Mouse (Mus musculus) ES-CJ7 (cell line): ENCODE results near the gene Pitpnb.

ENCODE experiments used
- DNase-seq: peaks from one replicate; pipeline ENCODE4 v3.0.0; 2011; ENCODE audit warnings: low read depth, low spot score

Pitpnb gene

DNA sequence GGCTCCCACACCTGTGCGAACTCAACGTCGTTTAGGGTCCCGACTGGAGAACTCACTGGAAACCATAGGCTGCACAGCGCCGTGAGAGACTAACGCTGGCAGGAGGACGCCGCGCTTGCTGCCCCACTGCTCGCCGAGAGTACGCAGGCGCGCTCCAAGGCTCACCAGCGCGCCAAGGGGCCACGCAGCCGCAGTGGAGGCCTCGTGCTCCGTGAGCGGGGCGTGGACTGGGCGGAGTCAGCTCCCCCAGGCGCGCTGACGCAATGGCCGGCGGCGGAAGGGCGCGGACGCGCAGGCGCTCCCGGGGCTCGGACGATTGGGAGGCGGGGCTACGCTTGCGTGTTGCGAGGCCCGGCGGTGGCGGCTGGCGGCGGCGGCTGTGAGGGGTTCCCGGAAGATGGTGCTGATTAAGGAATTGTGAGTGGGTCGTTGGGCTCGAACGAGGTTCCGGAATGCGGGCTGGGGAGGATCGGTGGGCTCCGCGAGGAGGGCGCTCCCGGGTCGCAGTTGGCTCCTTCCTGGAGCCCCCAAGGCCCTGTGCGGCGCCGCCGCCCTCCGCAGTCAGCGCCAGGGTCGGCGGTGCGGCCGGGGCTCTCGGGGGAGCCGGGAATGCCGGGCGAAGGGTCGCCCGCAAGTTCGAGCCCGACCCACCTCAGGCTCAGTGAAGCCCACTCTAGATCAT lies at the start of gene Pitpnb:
Pitpnb (plus strand) TSS at position 347 of the 682 bp plus-strand sequence.
- DNase-seq, result peak; percentile 96

DNA sequence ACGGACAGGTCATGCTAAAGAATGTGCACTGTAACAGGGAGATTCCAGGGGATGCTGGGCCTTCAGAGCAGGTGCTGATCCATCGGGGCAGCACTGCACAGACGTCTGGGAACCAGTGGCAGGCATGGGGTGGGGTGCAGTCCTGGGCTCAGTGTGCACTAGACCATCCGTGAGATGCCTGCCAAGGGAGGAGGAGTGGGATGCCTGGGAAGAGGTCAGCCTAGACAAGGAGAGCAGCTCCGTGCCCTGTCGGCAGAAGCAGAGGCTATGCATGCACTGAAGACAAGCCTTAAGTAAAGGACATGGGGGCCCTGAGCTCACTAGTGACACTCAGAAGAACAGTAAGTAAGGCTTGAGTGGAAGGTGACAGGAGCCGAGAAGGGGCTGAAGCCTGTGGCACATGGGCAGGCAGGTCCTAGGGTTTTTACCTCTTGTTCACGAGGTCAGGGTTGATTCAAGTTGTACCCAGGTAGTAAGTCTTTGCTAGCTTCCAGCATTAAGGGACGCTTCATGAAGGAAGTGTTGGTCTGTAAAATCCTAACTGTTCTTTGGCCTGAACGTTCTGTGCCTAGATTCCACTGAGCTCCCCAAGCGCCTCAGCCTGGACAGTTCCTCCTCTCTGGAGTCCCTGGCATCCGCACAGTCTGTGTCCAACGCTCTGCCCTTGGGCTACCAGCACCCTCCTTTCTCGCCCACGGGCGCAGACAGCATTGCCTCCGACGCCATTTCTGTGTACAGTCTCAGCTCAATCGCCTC lies 46.0 kb upstream of the Pitpnb start:
- no peak for DNase-seq

DNA sequence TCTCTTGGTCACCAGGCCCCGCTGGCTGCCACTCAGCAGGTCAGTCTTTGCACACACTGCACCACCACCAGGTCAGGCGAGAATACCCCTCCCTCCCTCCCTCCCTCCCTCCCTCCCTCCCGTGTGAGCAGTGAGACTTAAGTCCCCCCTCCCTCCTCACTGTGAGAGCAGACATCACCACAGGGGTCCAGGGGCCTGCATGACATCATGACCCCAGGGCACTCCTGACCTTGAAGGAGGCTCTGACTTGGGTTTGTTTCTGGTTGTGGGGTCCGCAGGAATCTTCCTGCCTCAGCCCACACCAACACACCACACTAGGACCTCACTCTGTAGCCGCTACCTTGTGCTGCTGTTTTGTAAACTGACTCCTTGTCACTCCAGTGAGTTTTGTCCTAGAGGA lies 43.0 kb upstream of the Pitpnb start:
- DNase-seq, result peak; percentile 70

DNA sequence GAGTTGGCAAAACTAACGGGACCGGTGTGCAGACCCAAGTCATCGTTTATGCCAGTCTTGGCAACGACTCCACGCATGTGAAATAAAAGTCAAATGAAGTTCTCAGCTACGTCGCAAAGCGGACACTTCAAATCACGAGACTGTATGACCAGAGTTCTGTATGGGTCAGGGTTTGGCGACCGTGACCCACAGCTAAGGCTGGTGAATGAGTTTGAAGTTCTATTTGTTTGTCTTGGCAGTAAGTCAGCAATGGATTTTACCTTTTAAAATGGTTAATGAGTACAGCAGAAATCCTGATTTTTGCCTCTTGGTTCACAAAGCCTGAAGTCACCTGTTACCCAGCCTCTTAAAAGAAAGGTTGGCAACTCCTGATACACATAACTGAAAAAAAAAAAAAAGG lies 42.1 kb upstream of the Pitpnb start:
- no peak for DNase-seq

DNA sequence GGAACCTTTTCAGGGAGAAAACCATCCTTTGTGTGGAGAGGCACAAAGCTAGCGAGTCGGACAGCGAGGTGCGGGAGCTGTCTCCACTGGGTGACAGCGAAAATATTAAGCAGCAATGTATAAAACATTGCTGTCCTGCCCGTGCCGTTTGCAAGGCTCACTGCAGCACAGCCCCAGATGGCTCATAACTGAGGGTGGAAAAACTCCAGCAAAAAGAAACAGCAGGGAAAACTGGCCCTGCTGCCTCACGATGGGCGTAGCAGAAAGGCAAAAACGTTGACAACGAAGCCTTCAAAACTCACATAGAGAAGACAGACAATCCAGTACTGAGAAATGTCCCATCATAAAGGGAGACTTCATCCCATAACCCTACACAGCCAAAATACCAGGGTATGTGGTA lies 40.5 kb upstream of the Pitpnb start:
- no peak for DNase-seq

DNA sequence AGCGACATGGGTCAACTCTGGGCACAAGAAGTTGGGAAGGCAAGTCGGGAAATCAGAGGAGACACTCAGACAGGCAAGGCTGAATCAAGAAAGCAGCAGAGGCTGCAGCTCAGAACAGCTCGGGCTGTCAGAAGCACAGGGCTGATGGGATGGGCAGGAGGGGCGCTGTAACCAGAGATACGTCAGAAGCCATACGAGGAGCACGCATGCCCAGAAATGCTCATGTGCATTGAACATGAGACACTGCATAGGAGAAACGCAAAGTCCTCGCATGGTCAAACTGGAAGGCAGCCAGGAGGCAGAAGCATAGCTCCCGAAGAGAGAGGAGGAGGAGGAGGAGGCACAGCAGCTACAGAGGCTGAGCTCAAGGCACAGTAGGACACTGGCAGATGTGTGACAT lies 38.9 kb upstream of the Pitpnb start:
- DNase-seq, result no peak

DNA sequence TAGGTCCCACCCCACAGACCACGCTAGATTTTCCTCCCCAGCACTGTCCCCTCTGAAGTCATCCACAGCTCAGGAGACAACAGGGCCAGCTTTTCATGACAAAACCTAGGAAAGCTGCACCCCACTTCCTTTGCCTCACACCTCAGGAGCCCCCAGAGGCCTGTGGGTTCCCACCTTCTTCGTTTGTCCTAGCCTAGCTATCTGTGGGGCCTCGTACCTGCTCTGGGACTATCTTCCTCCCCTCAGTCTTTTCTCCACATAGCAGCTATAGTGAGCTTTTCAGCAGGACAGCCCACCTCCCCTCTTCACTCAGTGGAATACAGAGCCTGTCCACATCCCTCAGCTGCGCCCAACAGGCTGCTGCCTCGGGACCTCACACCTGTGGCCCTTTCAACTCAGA lies 32.8 kb upstream of the Pitpnb start:
- DNase-seq, result no peak

DNA sequence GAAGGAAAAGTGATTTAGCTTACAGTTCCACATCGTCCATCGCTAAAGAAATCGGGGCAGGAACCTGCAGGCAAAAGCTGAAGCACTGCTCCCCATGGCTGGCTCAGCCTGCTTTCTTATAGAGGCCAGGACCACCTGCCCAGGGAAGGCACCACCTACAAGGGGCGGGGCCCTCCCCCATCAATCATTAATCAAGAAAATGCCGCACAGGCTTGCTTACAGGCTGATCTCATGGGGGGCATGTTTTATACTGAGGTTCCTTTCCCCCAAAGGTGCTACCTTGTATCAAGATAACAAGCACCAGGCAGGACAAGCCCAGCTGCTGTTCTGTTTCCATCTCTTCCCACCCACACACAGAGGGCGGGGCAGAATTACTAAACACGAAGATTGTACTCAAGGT lies 31.9 kb upstream of the Pitpnb start:
- DNase-seq, result no peak

DNA sequence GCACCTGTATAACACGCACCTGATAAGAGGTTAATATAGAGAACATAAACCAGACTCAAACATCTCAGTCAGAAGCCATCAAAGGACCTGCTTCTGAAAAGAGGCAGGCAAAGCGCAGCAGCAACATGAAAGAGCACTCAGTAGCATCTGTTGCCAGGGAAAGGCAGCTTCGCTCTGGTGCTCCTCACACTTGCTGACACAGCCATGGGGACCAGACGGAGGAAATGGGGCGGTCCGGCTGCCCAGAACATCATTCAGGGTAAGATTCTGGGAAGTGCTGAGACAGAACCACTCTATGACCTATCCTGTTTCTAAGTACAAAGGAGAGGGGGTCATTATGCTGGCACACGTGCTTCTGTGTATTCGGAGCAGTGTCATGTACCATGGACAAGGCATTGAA lies 29.8 kb upstream of the Pitpnb start:
- no peak for DNase-seq

DNA sequence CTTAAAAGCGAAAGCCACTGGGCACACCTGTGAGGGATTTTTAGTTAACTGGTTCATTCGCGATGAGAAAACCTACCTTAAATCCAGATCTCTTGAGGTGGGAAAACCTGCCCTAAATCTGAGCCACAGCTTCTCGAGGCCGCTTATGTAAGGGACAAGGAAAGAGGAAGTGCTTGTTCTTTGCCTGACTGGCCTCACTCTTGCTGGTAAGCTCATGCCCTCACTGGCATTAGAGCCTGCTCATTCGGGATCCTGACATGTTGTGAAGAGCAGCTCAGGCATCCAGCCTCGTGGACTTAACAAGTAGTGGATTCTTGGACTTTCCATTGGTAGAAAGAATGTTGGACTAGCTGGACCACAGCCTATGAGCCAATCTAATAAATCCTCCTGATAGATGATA lies 28.8 kb upstream of the Pitpnb start:
- no peak for DNase-seq

DNA sequence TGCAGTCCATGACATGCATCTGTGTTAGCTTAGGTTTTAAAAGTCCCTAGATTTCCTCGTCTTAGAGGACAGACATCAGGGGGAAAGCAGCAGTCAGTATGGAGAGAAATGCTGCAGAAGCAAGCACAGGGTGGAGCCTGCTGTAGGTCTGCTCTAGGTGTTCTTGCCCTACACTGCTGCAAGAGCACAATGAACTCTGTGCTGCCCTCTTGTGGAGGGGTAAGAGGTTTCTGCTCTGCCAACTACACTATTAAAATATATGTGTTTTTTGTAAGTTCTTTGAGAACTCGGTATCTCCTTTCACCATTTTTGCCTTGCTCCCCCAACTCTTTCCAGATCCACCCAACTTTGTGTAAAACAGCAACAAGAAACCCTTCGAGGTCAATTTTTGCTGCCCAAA lies 25.8 kb upstream of the Pitpnb start:
- DNase-seq, result no peak

DNA sequence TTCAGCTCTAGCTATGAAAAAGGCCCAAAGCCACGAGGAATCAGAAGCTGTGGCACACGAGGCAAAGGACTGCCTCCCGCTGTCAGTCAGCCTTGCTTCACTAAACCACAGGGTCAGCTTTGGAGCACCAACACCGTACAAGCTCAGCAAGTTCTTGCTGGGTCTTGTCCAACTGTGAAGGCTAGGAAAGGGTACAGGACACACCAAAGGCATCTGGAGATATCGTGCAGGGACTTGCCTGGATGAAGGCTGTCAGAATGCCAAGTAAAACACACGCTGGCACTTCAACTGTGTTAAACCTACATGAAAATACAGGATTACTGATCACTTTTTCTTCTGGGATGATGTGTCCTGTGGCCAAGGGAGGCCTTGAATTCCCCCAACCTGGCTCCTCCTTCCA lies 20.4 kb upstream of the Pitpnb start:
- no peak for DNase-seq

DNA sequence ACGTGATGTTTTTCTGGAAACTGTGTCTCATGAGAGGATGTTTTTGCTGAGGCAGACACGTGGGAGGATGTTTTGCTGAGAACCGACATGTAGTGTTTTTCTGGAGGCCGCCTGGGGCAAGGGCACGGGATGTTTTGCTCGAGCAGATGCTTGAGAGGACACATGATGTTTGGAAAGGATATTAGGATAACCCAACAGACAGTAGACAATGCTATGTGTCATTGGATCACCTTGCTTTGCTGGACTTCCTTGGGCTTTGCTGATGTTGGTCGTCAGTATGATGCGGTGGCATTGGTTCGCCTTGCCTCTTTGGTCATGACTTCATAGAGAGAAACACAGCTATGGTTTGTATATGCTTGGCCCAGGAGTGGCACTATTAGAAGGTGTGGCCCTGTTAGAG lies 16.7 kb upstream of the Pitpnb start:
- DNase-seq, result no peak

DNA sequence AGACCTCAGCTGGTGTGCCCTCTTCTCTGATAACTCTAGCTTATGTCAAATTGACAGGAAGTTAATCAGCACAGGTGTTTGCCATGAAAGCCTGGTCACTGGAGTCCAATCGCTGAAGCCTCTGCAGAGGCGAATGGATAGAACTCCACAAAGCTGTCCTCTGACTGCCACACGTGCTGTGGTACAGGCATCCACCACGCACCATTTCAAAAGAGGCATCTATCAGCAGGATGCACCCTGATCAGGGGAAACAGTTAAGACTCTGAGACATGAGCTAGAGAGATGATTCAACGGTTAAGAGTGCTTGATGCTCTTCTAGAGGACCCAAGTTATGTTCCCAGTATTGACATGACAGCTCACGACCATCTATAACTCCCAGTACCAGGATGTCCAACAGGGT lies 15.5 kb upstream of the Pitpnb start:
- no peak for DNase-seq

DNA sequence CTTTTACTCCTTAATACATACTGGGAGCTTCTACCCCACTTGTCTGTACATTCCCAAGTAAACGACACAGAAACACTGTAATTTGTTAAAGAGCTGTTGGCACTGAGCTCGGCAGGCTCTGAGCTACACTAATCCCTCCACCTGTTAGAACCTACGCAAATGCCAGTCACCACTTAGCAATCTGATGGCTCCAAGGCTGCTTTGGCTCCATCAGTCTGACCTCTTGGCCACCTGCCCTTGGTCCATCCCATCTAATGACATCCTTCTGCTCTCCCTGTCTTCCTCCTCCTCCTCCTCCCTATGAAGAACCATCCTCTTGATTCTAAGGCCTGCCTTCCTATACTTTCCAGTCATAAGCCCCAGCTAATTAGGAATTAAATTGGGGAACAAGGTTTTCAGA lies 13.0 kb upstream of the Pitpnb start:
- no peak for DNase-seq

DNA sequence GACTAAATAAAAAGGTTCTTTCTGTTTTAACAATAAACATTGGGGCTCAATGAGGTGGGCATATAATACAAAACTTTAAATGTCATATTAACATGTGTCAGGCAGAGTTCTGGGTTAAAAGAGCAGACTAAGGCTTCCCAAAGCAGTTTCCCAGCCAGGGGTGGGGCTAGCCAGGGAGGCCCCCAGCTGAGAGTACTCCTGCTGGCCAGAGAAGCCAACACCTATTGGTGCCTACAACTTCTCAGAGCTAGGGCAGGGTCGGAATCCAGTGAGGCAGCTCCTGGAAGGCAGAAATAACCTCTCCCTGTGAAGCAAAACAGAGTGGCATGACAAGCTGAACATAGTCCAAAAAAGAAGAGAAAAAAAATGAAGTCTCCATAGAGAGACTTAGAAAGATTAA lies 11.6 kb upstream of the Pitpnb start:
- DNase-seq, result no peak

DNA sequence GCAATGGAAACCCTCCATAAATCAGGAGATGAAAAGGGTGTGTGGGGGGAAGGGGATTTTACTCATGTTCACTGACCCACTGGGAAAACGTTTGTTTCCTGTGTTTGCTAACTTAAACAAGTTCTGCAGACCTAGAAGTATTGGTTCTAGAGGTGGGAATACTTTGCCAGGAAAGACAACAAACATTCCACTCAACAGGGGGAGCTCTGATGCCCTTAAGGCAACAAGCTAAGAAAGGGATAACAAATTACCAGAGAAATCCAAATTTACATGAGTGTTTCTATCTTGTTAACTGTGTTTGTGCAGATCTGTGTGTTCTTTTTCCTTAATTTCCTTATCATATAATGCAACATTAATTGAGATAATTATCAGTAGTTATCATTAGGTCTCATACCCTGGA lies 4.8 kb upstream of the Pitpnb start:
- peak; percentile 34 for DNase-seq

DNA sequence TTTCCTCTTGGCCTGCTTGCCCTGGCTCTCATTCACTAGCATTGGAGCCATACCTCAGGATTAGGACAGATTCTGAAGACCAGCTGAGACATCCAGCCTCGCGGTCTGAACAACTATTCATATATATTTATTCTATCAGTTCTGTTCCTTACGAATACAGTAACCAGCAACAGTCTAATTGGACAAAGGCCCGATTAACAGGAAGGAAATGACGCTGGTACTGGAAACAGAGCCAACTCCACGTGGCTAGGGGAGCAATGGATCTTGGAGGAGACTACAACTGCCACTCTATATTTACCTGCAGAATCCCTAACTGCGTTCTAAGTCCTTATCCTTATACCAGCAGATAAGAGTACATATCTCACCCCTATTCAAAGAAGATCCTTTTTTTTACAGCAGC lies 3.1 kb upstream of the Pitpnb start:
- no peak for DNase-seq

DNA sequence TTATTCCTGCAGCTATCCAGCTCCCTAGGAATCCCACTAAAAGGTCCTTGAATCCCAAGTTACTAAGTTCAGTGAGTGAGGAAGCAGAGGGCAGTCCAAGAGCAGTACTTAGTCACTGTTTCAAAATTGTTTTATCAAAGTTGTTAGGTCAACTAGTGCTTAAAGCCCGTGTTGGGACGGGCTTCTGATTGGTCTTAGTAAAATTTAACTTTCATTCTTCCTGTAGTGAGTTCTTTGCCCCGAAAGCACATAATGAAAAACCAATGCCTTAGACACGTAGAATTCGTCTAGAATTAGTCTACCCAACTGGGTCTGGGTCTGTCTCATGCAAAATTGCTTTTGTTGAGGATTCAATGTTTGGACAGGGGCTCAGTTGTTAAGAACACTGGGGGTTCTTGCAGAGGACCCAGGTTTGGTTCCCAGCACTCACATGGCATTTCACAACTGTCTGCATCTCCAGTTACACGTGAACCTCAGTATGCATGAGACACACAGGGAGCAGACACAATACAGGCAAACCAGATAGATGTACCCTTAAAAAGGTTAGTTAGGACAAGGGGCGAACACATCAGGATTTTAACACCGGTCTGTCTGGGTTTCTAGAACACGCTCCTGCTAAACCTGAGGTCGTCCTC lies 664 bp upstream of the Pitpnb start:
- DNase-seq, result no peak

DNA sequence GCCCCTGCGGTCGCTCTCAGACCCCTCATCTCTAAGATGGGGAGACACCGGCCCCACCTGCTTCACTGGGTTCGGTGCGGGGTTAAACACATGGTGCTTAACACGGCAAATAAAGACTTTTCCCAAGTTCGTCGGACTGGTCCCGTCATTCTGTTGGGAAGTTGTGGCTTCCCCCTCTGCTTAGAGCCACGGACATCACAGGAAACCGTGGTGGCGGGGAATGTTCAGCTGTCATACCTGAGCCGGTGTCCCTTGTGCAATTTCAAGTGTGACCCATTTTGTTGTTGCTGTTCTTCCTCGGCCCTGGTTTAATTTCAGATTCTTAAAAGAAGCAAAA lies 504 bp downstream of the Pitpnb start:
- DNase-seq, result no peak

DNA sequence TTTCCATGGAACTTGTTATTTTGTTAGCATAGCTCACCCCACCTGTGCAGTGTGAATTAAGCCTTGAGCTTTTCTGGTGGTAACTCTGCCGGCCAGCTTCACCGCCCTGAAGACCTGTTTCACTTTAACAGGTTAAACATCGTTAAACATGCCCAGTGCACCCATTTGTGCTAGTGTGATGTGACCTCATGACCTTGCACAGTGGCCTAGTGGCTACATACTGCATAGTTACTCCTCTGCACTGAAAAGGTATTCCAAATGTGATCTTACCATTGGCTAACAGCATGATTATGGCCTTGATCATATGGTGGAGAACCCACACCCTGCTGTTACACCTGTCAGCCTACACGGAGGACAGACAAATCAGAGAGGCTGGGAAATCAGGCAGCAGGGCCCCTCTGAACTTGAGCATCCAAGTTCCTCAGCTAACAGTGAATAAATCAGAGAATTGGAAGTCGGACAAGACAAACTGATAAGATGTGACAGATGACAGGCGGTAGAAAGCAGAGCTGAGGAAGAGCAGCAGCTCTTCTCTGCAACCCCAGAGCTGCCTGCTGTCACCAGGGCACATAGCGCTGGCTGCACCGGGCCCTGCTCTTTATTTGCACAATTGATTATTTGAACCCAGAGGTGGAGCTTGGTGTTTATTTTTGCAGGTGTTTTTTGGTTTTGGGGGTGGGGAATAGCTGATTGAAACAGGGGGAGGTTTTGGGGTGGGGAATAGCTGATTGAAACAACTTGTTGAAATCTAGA lies 5.6 kb downstream of the Pitpnb start:
- DNase-seq, result no peak

DNA sequence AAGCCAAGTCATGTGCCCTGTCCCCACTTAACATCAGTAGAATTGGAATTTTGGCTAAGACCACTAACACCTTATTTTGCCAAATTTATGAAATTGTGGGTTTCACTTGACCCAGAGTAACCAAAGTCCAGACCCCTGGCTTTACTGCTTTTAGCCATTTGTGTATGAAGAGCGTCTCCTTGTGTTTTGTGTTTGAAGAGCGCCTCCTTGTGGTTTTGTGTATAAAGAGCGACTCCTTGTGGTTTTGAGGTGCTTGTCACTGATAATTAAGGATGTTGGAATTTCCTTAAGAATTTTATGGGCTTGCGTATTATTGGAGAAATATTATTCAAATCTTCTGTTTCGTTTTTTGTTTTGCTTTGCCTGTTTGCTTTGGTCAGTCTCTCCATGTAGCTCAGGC lies 11.0 kb downstream of the Pitpnb start:
- DNase-seq, result peak; percentile 65
